Mouse (Mus musculus) G1E (cell line): ENCODE measurements around the gene Wrap73. TPM values are rescaled to one million over a fixed set of nuclear protein-coding genes. Genes with fewer than 3 reads are reported as not detected.

ENCODE experiments used
- ATAC-seq: 2 replicates; pipeline ENCODE4 v1.8.0; 2016; ENCODE audit warnings: mild to moderate bottlenecking; ENCODE audit not compliant: insufficient number of reproducible peaks, poor library complexity, low FRiP score, severe bottlenecking; ENCODE audit errors: extremely low read depth
- DNase-seq: peaks from one replicate; pipeline ENCODE4 v3.0.0; 2012; ENCODE audit warnings: low spot score
- H3K27me3 ChIP-seq: 2 replicates; pipeline ENCODE4 v1.6.1; 2012; ENCODE audit warnings: mild to moderate bottlenecking, low read length, inconsistent platforms; ENCODE audit not compliant: insufficient read depth
- H3K36me3 ChIP-seq: replicated peaks from 2 replicates; pipeline ENCODE3; 2012; ENCODE audit warnings: mild to moderate bottlenecking, inconsistent platforms
- H3K4me1 ChIP-seq: 2 replicates; pipeline ENCODE4 v1.6.1; 2012; ENCODE audit warnings: low read depth, low read length, inconsistent platforms, mixed read lengths; ENCODE audit not compliant: insufficient read depth
- H3K4me3 ChIP-seq: 2 replicates; pipeline ENCODE4 v1.5.1; 2012; ENCODE audit warnings: low read depth, mild to moderate bottlenecking, inconsistent platforms, low read length, moderate library complexity, mixed read lengths
- H3K9me3 ChIP-seq: replicated peaks from 2 replicates; pipeline ENCODE4 v1.6.1; 2012; ENCODE audit warnings: inconsistent platforms
- CTCF ChIP-seq: IDR thresholded peaks from 2 replicates; pipeline ENCODE4 v1.5.1; 2012; ENCODE audit warnings: low read depth, low read length, inconsistent platforms, mixed read lengths
- GATA1 ChIP-seq: IDR thresholded peaks from 2 replicates; pipeline ENCODE4 v1.6.1; 2012; ENCODE audit warnings: borderline replicate concordance, low read length, inconsistent platforms, mixed read lengths
- GATA2 ChIP-seq: IDR thresholded peaks from 2 replicates; pipeline ENCODE4 v1.6.1; 2012; ENCODE audit warnings: low read depth, low read length, inconsistent platforms, borderline replicate concordance
- POLR2AphosphoS5 ChIP-seq: IDR thresholded peaks from 2 replicates; pipeline ENCODE4 v1.6.1; 2012; ENCODE audit warnings: low read depth, low read length, inconsistent platforms; ENCODE audit not compliant: insufficient replicate concordance
- TAL1 ChIP-seq: conservative IDR thresholded peaks from 2 replicates; pipeline ENCODE4 v1.6.1; 2012; ENCODE audit warnings: low read depth, low read length, inconsistent platforms, mixed read lengths
- polyA plus RNA-seq: library from polyadenylated mRNA; stranded (reverse); fragments of >175 nt; gene quantifications from 2 replicates; pipeline ENCODE4 v1.2.3, GENCODE M21; 2012
- total RNA-seq, 2 experiments: library from RNA; stranded (forward) in 1 of 2; stranded (reverse) in 1 of 2; fragments of 200-1000 nt in 1 of 2; fragments of >200 nt in 1 of 2; fragmentation: Nextera tagmentation in 1 of 2; gene quantifications; 2 replicates each; pipeline ENCODE4 v1.2.3; 2014 to 2017

Wrap73 gene
- total and polyA plus RNA-seq, 3 experiments: 6.9 to 21.5 (median 19.4) TPM

DNA sequence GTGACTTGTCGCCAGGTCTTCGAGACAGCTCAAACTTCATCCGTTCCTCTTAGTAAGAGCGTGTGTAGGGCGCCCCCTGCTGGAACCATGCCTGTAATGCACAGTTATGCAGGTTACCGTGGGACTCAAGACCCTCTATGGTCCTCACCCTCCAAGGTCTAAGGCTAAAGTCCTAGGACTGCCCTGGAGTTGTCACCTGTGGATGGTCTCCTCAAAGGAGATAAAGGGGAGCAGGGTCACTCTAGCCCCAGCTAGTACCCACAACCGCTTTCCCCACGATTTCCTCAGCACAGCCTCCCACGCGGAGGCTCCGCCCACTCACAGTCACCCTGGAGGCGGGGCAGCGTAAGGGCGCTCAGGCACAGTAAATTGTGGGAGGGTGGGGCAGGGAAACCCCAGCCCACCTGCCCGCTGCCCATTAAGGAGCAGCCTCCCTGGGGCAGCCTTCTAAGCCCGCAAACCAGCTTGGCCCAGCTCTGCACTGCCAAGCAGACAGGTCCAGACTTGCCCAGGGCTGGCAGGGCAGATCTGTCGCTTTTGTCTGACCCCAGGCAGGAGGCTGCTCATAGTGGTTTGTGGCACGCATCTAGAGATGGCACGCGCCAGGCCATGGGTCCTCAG is 36.7 kb upstream of the Wrap73 start:
- TF ChIP-seq CTCF (peak; percentile 18; the same call in 1 of the 2 replicates), GATA2 (no peak)
- ATAC-seq (no peak), DNase-seq (no peak)
- H3K27me3 ChIP-seq: no peaks in the 10 kb centered on the region; the same call in 1 of the 2 replicates
- no peak overlapping the region; the same call in 1 of the 2 replicates for H3K4me3 ChIP-seq
- no peaks in the 10 kb centered on the region for H3K36me3 ChIP-seq
- peaks cover 82% of the 10 kb centered on the region for H3K9me3 ChIP-seq
- no peaks in the 10 kb centered on the region for H3K4me1 ChIP-seq

DNA sequence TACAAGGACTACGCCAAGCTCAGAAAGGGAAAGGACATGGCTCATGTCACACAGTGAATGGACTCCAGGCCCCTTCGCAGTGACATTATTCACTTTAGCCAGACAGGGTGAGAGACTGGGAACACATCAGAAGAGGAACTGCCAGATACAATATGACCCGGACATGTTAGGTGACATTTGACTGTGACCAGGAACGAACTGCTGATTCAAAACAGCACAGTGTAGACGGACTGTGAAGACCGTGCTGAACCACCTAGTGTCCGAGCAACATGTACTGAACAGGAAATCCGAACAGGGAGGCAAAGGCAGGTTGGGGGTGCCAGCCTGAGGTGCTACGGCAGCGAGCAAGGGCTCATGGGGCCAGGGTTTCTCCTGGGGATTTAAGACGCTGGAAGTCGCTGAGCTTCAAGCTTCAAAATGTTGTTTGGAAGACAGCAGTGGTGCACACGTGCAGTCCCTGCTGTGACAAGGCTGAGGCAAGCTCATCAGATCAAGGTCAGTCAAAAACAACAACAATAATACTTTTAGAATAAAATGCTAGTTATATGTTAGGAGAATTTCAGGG is 35.6 kb upstream of the Wrap73 start:
- DNase-seq (no peak), ATAC-seq (no peak)
- peaks cover 82% of the 10 kb centered on the region for H3K9me3 ChIP-seq
- no peaks in the 10 kb centered on the region for H3K4me1 ChIP-seq
- no peaks in the 10 kb centered on the region for H3K36me3 ChIP-seq
- no peak overlapping the region for H3K4me3 ChIP-seq
- no peaks in the 10 kb centered on the region; the same call in 1 of the 2 replicates for H3K27me3 ChIP-seq
- TF ChIP-seq CTCF (no peak), GATA1 (no peak), POLR2AphosphoS5 (no peak), TAL1 (no peak), GATA2 (no peak)

DNA sequence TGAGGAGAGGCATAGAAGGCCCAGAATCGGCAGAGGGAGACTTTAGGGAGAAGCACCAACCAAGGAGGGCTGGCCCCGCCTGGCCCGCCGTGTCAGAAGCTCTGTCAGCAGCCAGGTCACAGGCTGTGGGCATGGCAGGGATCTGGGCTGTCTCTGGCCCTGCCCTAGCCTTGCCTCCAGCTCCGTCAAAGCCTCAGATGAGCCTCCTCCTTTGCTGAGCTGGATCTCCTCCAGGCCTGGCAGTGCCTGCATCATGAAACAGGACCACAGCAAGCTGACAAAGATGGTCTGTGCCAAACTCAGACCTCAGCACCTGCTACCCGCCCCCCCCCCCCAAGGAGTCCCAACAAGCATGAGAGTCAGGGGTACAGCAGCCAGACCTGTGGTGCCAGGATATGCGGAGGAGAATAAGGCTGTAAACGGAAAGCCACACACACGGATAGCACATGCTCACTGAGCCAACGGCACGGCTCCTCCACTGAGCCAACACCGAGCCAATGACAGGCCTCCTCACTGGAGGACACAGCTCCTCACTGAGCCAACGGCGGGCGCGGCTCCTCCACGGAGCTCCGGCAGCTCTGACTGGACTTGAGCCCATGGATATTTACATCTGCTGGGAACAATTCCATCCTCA is 32.8 kb upstream of the Wrap73 start:
- no peak overlapping the region for H3K4me3 ChIP-seq
- H3K4me1 ChIP-seq: no peaks in the 10 kb centered on the region
- ATAC-seq (no peak), DNase-seq (no peak)
- peaks cover 72% of the 10 kb centered on the region for H3K9me3 ChIP-seq
- H3K36me3 ChIP-seq: no peaks in the 10 kb centered on the region
- TF ChIP-seq GATA1: no peak
- no peak for TF ChIP-seq TAL1
- no peak for TF ChIP-seq CTCF
- no peak for TF ChIP-seq POLR2AphosphoS5
- TF ChIP-seq GATA2: no peak
- no peaks in the 10 kb centered on the region; the same call in 1 of the 2 replicates for H3K27me3 ChIP-seq

DNA sequence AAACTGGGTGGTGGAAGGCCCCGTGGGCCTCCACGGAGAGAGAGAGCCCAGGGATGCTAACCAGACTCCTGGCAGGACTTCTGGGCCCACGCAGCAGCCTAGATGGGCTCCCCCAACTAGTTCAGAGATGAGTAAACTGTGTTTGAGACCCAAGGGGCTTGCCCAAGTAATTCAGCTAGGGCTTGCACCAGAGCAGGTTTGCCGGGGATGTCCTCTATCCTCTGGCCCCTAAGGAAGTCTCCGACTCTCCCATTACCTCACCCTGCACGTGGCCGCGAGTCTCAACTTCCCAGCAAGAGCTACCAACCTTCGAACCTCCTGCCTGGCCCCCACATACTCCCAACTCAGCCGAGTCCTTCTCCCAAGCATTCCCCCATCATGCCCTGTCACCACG is 32.3 kb upstream of the Wrap73 start:
- DNase-seq: no peak
- Histone ChIP-seq H3K4me3 (no peak overlapping the region), H3K4me1 (no peaks in the 10 kb centered on the region), H3K9me3 (peaks cover 67% of the 10 kb centered on the region), H3K36me3 (no peaks in the 10 kb centered on the region), H3K27me3 (no peaks in the 10 kb centered on the region; the same call in 1 of the 2 replicates)
- TF ChIP-seq TAL1: no peak
- TF ChIP-seq GATA1: no peak
- TF ChIP-seq POLR2AphosphoS5: no peak
- TF ChIP-seq GATA2: no peak
- TF ChIP-seq CTCF: no peak
- no peak for ATAC-seq

DNA sequence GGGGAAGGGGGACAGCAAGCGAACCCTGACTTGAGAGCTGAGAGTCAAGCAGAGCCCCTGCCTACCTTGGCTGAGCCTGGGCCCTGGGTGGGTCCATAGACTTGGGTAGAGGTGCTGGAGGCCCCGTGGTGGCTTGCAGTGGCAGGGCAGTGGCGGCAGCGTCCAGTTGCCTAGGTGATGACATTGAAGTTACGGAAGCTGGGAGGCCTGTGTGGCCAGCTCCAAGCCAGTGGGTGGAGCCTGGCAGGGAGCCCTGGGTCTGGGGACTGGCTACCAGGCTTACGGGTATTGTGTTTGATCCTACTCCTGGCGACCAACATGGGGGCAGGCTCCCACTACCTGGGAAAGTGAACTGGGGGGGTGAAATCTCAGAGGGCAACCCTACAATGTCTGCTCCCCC is 25.8 kb upstream of the Wrap73 start:
- ATAC-seq: no peak
- H3K4me1 ChIP-seq: no peaks in the 10 kb centered on the region
- H3K4me3 ChIP-seq: no peak overlapping the region
- TF ChIP-seq CTCF (no peak), TAL1 (no peak)
- no peak for DNase-seq
- H3K36me3 ChIP-seq: no peaks in the 10 kb centered on the region
- peaks cover 37% of the 10 kb centered on the region for H3K9me3 ChIP-seq
- no peaks in the 10 kb centered on the region for H3K27me3 ChIP-seq

DNA sequence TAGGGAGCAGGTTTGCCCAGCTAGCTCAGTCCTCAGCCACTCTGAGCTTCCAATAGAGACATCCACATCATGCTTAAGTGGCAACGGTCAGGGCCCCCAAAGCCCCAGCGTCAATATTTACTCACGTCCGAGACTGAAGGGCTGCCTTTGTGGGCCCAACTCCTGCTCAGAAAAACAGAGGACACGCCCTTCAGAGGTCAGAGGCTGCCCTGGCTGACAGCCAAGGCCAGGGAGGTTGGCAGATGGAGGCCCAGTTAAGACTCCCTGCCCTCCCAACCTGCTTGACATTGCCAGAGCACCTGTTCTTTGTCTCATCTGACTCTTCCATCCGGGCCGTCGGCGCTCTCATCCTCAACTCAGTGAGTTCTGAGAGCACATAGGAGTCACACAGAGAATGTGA is 23.4 kb upstream of the Wrap73 start:
- ATAC-seq (no peak), DNase-seq (no peak)
- Histone ChIP-seq H3K4me1 (no peaks in the 10 kb centered on the region), H3K9me3 (peaks cover 29% of the 10 kb centered on the region), H3K4me3 (no peak overlapping the region), H3K36me3 (no peaks in the 10 kb centered on the region), H3K27me3 (no peaks in the 10 kb centered on the region)
- no peak for TF ChIP-seq GATA2
- TF ChIP-seq GATA1: no peak
- TF ChIP-seq CTCF: no peak
- no peak for TF ChIP-seq POLR2AphosphoS5
- no peak for TF ChIP-seq TAL1
